Mouse (Mus musculus): ENCODE results near the gene Bbs9. TPM values are rescaled to one million over a fixed set of nuclear protein-coding genes. Genes with fewer than 3 reads are reported as not detected.
"Not testable (repeated sequence)": the region's sequence is repeated elsewhere in the genome, so short reads cannot be mapped to it uniquely, and the experiment has no call there.

Bbs9 gene
- polyA plus RNA-seq, 1 experiment from 2014 or later: 20.1 TPM

GRCm38 (mm10) chr9:22708970-22709726 lies 233.6 kb downstream of the Bbs9 start:
- Histone ChIP-seq H3K4me1 (peaks cover 36% of the 10 kb centered on the region), H3K4me2 (no peak overlapping the region), H3K4me3 (no peak overlapping the region), H3K27ac (no peak overlapping the region), H3K27me3 (no peaks in the 10 kb centered on the region), H3K36me3 (ENCODE audit: poor library complexity, severe bottlenecking) (no peaks in the 10 kb centered on the region), H3K9ac (no peak overlapping the region), H3K9me3 (replicated peaks) (no peaks in the 10 kb centered on the region)
- peak; percentile 81 for ATAC-seq
- 41% methylated on average over 19 of the region's 19 CpGs for WGBS

- no peak overlapping the region for H3K4me3 ChIP-seq
- no peak overlapping the region for H3K4me2 ChIP-seq
- no peaks in the 10 kb centered on the region for H3K27me3 ChIP-seq
- peaks cover 36% of the 10 kb centered on the region for H3K4me1 ChIP-seq
- 73% methylated on average over 7 of the region's 7 CpGs for WGBS
- H3K27ac ChIP-seq: no peak overlapping the region
- no peak; the same call in 1 of the 2 replicates for ATAC-seq
- H3K9ac ChIP-seq: no peak overlapping the region
- no peaks in the 10 kb centered on the region for H3K36me3 ChIP-seq (ENCODE audit: poor library complexity, severe bottlenecking)
- no peaks in the 10 kb centered on the region for H3K9me3 ChIP-seq (replicated peaks)
Measured at GRCm38 (mm10) chr9:22710032-22710431, 234.5 kb downstream of the Bbs9 start.

- 92% methylated on average over 2 of the region's 2 CpGs for WGBS
- H3K27ac ChIP-seq: no peak overlapping the region
- no peak overlapping the region for H3K4me3 ChIP-seq
- H3K27me3 ChIP-seq: no peaks in the 10 kb centered on the region
- no peak overlapping the region for H3K4me2 ChIP-seq
- H3K4me1 ChIP-seq: peaks cover 36% of the 10 kb centered on the region
- ATAC-seq: no peak
- H3K9me3 ChIP-seq (replicated peaks): no peaks in the 10 kb centered on the region
- no peak overlapping the region for H3K9ac ChIP-seq
- no peaks in the 10 kb centered on the region for H3K36me3 ChIP-seq (ENCODE audit: poor library complexity, severe bottlenecking)
Measured at GRCm38 (mm10) chr9:22711339-22711738, 235.8 kb downstream of the Bbs9 start.

- Histone ChIP-seq H3K27ac (no peak overlapping the region), H3K4me2 (no peak overlapping the region), H3K36me3 (ENCODE audit: poor library complexity, severe bottlenecking) (no peaks in the 10 kb centered on the region), H3K4me3 (no peak overlapping the region), H3K9me3 (replicated peaks) (no peaks in the 10 kb centered on the region), H3K9ac (no peak overlapping the region), H3K4me1 (peaks cover 23% of the 10 kb centered on the region), H3K27me3 (no peaks in the 10 kb centered on the region)
- ATAC-seq: 0 out of 2 replicates have a peak, but pooled peaks have one; percentile 20
- WGBS: 71% methylated on average over 3 of the region's 3 CpGs
Measured at GRCm38 (mm10) chr9:22712743-22713142, 237.2 kb downstream of the Bbs9 start.

- H3K9ac ChIP-seq; H3K27me3 ChIP-seq; H3K4me3 ChIP-seq; H3K27ac ChIP-seq; ATAC-seq; H3K9me3 ChIP-seq (replicated peaks); H3K4me2 ChIP-seq; H3K36me3 ChIP-seq (ENCODE audit: poor library complexity, severe bottlenecking): not testable (repeated sequence)
- WGBS: 18% methylated on average over 4 of the region's 4 CpGs
- H3K4me1 ChIP-seq: peaks cover 22% of the 10 kb centered on the region
Measured at GRCm38 (mm10) chr9:22713286-22713685, 237.8 kb downstream of the Bbs9 start.

- H3K9me3 ChIP-seq (replicated peaks): no peaks in the 10 kb centered on the region
- H3K9ac ChIP-seq: no peak overlapping the region
- H3K27ac ChIP-seq: no peak overlapping the region
- ATAC-seq: no peak
- WGBS: 95% methylated on average over 4 of the region's 4 CpGs
- no peaks in the 10 kb centered on the region for H3K36me3 ChIP-seq (ENCODE audit: poor library complexity, severe bottlenecking)
- H3K4me2 ChIP-seq: no peak overlapping the region
- 0 out of 2 replicates have a peak, but pooled peaks cover 4% of the 10 kb centered on the region for H3K4me1 ChIP-seq
- no peaks in the 10 kb centered on the region for H3K27me3 ChIP-seq
- no peak overlapping the region for H3K4me3 ChIP-seq
Measured at GRCm38 (mm10) chr9:22717583-22717982, 242.1 kb downstream of the Bbs9 start.

- WGBS: 83% methylated on average over 8 of the region's 8 CpGs
- Histone ChIP-seq H3K36me3 (ENCODE audit: poor library complexity, severe bottlenecking) (no peaks in the 10 kb centered on the region), H3K9ac (no peak overlapping the region), H3K4me3 (no peak overlapping the region), H3K4me1 (no peaks in the 10 kb centered on the region), H3K27me3 (no peaks in the 10 kb centered on the region), H3K4me2 (no peak overlapping the region), H3K27ac (no peak overlapping the region), H3K9me3 (replicated peaks) (no peaks in the 10 kb centered on the region)
- ATAC-seq: no peak
Measured at GRCm38 (mm10) chr9:22718174-22718823, 242.8 kb downstream of the Bbs9 start.

- peaks cover 10% of the 10 kb centered on the region for H3K4me1 ChIP-seq
- no peak overlapping the region for H3K4me2 ChIP-seq
- no peaks in the 10 kb centered on the region for H3K9me3 ChIP-seq (replicated peaks)
- H3K36me3 ChIP-seq (ENCODE audit: poor library complexity, severe bottlenecking): no peaks in the 10 kb centered on the region
- H3K4me3 ChIP-seq: no peak overlapping the region
- 68% methylated on average over 1 of the region's 1 CpGs for WGBS
- no peaks in the 10 kb centered on the region for H3K27me3 ChIP-seq
- no peak overlapping the region for H3K9ac ChIP-seq
- no peak for ATAC-seq
- no peak overlapping the region for H3K27ac ChIP-seq
Measured at GRCm38 (mm10) chr9:22732646-22733045, 257.1 kb downstream of the Bbs9 start.

- no peaks in the 10 kb centered on the region for H3K27me3 ChIP-seq
- H3K4me1 ChIP-seq: peaks cover 10% of the 10 kb centered on the region
- H3K9me3 ChIP-seq (replicated peaks): no peaks in the 10 kb centered on the region
- ATAC-seq: peak; percentile 48; the same call in 1 of the 2 replicates
- 50% methylated on average over 8 of the region's 8 CpGs for WGBS
- no peaks in the 10 kb centered on the region for H3K36me3 ChIP-seq (ENCODE audit: poor library complexity, severe bottlenecking)
- H3K4me3 ChIP-seq: no peak overlapping the region
- no peak overlapping the region for H3K9ac ChIP-seq
- H3K4me2 ChIP-seq: peak overlapping the region; percentile 24; the same call in 1 of the 2 replicates
- H3K27ac ChIP-seq: no peak overlapping the region
Measured at GRCm38 (mm10) chr9:22734954-22735353, 259.4 kb downstream of the Bbs9 start.

GRCm38 (mm10) chr9:22735385-22735784 lies 259.9 kb downstream of the Bbs9 start:
- Histone ChIP-seq H3K9ac (no peak overlapping the region), H3K9me3 (replicated peaks) (no peaks in the 10 kb centered on the region), H3K4me2 (peak overlapping the region; percentile 24; the same call in 1 of the 2 replicates), H3K27me3 (no peaks in the 10 kb centered on the region), H3K27ac (no peak overlapping the region), H3K4me3 (no peak overlapping the region), H3K4me1 (peaks cover 10% of the 10 kb centered on the region), H3K36me3 (ENCODE audit: poor library complexity, severe bottlenecking) (no peaks in the 10 kb centered on the region)
- whole genome bisulfite sequencing: 28% methylated on average over 8 of the region's 8 CpGs
- ATAC-seq: peak; percentile 94

- Histone ChIP-seq H3K4me1 (peaks cover 10% of the 10 kb centered on the region), H3K27me3 (no peaks in the 10 kb centered on the region), H3K9me3 (replicated peaks) (no peaks in the 10 kb centered on the region), H3K36me3 (ENCODE audit: poor library complexity, severe bottlenecking) (no peaks in the 10 kb centered on the region), H3K4me3 (no peak overlapping the region), H3K27ac (no peak overlapping the region), H3K4me2 (no peak overlapping the region), H3K9ac (no peak overlapping the region)
- 73% methylated on average over 6 of the region's 6 CpGs for WGBS
- no peak for ATAC-seq
Measured at GRCm38 (mm10) chr9:22737893-22738292, 262.4 kb downstream of the Bbs9 start.

GRCm38 (mm10) chr9:22738861-22739260 lies 263.3 kb downstream of the Bbs9 start:
- H3K9me3 ChIP-seq (replicated peaks): no peaks in the 10 kb centered on the region
- H3K4me3 ChIP-seq: no peak overlapping the region
- peaks cover 10% of the 10 kb centered on the region for H3K4me1 ChIP-seq
- H3K9ac ChIP-seq: no peak overlapping the region
- H3K27ac ChIP-seq: no peak overlapping the region
- WGBS: 98% methylated on average over 3 of the region's 3 CpGs
- H3K36me3 ChIP-seq (ENCODE audit: poor library complexity, severe bottlenecking): no peaks in the 10 kb centered on the region
- no peak for ATAC-seq
- H3K27me3 ChIP-seq: no peaks in the 10 kb centered on the region
- H3K4me2 ChIP-seq: no peak overlapping the region

All from forebrain, embryonic 13.5 days (tissue).